Mouse (Mus musculus) CH12.LX (cell line): Measurements from ENCODE around the gene Ncf2. TPM values are rescaled to one million over a fixed set of nuclear protein-coding genes. Genes with fewer than 3 reads are reported as not detected.

Experiments used
- DNase-seq: peaks from one replicate; pipeline ENCODE4 v3.0.0-alpha.2; 2013; ENCODE audit errors: extremely low read depth
- H3K27ac ChIP-seq: 2 replicates; pipeline ENCODE4 v1.5.1; 2012; ENCODE audit warnings: low read depth, mild to moderate bottlenecking, control low read depth, moderate library complexity; ENCODE audit not compliant: insufficient read depth
- H3K27me3 ChIP-seq: replicated peaks from 2 replicates; pipeline ENCODE3; 2012; ENCODE audit warnings: inconsistent platforms
- H3K36me3 ChIP-seq, 2 experiments: replicated peaks in 1 of 2; 2 replicates each; pipeline versions ENCODE3 to v1.6.1; 2012; ENCODE audit warnings: inconsistent platforms in 1 of 2, low read length in 1 of 2, mild to moderate bottlenecking in 1 of 2, mixed read lengths in 1 of 2, moderate library complexity in 1 of 2; ENCODE audit not compliant: control insufficient read depth in 1 of 2, insufficient read depth in 1 of 2
- H3K4me1 ChIP-seq, 2 experiments: 2 replicates each; pipeline ENCODE4 v1.6.1; 2012; ENCODE audit warnings: inconsistent platforms in 1 of 2, moderate library complexity in 1 of 2; ENCODE audit not compliant: insufficient read depth in 2 of 2, control insufficient read depth in 1 of 2
- H3K4me2 ChIP-seq: 2 replicates; pipeline ENCODE4 v1.6.1; 2012; ENCODE audit warnings: low read depth, mild to moderate bottlenecking, control low read depth; ENCODE audit not compliant: poor library complexity, insufficient read depth, severe bottlenecking
- H3K4me3 ChIP-seq, 3 experiments: fragments of 150-350 bp in 1 of 3; sonication (generic) in 1 of 3; replicated peaks in 1 of 3; 2 replicates each; pipeline versions ENCODE3 to v1.5.1; 2011 to 2012; ENCODE audit warnings: low read depth in 2 of 3, low read length in 2 of 3, mild to moderate bottlenecking in 2 of 3, moderate library complexity in 2 of 3, control low read depth in 1 of 3, improper control_type of control experiment in 1 of 3, inconsistent platforms in 1 of 3, mixed read lengths in 1 of 3; ENCODE audit not compliant: poor library complexity in 1 of 3
- H3K79me2 ChIP-seq: replicated peaks from 2 replicates; pipeline ENCODE4 v1.6.1; 2012; ENCODE audit warnings: mild to moderate bottlenecking, moderate library complexity; ENCODE audit not compliant: control insufficient read depth, poor library complexity, insufficient read depth, severe bottlenecking; ENCODE audit errors: extremely low read depth
- H3K9ac ChIP-seq: 2 replicates; pipeline ENCODE4 v1.6.1; 2012; ENCODE audit warnings: low read depth, mild to moderate bottlenecking, control low read depth, moderate library complexity; ENCODE audit not compliant: insufficient read depth
- H3K9me3 ChIP-seq: replicated peaks from 2 replicates; pipeline ENCODE3; 2012; ENCODE audit warnings: low read length, inconsistent platforms, mixed read lengths
- CHD1 ChIP-seq: IDR thresholded peaks from 2 replicates; pipeline ENCODE4 v1.6.1; 2012; ENCODE audit warnings: low read depth, low read length, improper control_type of control experiment, inconsistent platforms
- CHD2 ChIP-seq: IDR thresholded peaks from 2 replicates; pipeline ENCODE4 v1.6.1; 2011; ENCODE audit warnings: low read length, improper control_type of control experiment
- CTCF ChIP-seq, 2 experiments: IDR thresholded peaks in 1 of 2; conservative IDR thresholded peaks in 1 of 2; 2 replicates each; pipeline ENCODE4 v1.5.1; 2011 to 2012; ENCODE audit warnings: low read depth in 2 of 2, low read length in 2 of 2, improper control_type of control experiment in 1 of 2, inconsistent platforms in 1 of 2, mild to moderate bottlenecking in 1 of 2, moderate library complexity in 1 of 2
- E2F4 ChIP-seq: IDR thresholded peaks from 2 replicates; pipeline ENCODE4 v1.6.1; 2011; ENCODE audit warnings: low read depth, low read length, improper control_type of control experiment; ENCODE audit not compliant: insufficient replicate concordance
- GABPA ChIP-seq: IDR thresholded peaks from 2 replicates; pipeline ENCODE4 v1.6.1; 2012; ENCODE audit warnings: low read depth, low read length, improper control_type of control experiment, inconsistent platforms; ENCODE audit not compliant: insufficient replicate concordance
- HCFC1 ChIP-seq: IDR thresholded peaks from 2 replicates; pipeline ENCODE4 v1.6.1; 2012; ENCODE audit warnings: low read depth, mild to moderate bottlenecking, inconsistent platforms, low read length, improper control_type of control experiment
- JUN ChIP-seq: IDR thresholded peaks from 2 replicates; pipeline ENCODE4 v1.6.1; 2011; ENCODE audit warnings: low read depth, mild to moderate bottlenecking, low read length, improper control_type of control experiment, moderate library complexity; ENCODE audit not compliant: insufficient read depth
- JUND ChIP-seq: conservative IDR thresholded peaks from 2 replicates; pipeline ENCODE4 v1.6.1; 2011; ENCODE audit warnings: low read depth, low read length, improper control_type of control experiment
- MEF2A ChIP-seq: IDR thresholded peaks from 2 replicates; pipeline ENCODE4 v1.6.1; 2014; ENCODE audit warnings: low read depth, mild to moderate bottlenecking, inconsistent platforms, low read length, improper control_type of control experiment, borderline replicate concordance
- MXI1 ChIP-seq: IDR thresholded peaks from 2 replicates; pipeline ENCODE4 v1.6.1; 2011; ENCODE audit warnings: mild to moderate bottlenecking, low read depth, low read length, improper control_type of control experiment
- MYC ChIP-seq: IDR thresholded peaks from 2 replicates; pipeline ENCODE4 v1.6.1; 2011; ENCODE audit warnings: low read depth, mild to moderate bottlenecking, improper control_type of control experiment, low read length
- NELFE ChIP-seq: IDR thresholded peaks from 2 replicates; pipeline ENCODE4 v1.6.1; 2011; ENCODE audit warnings: low read depth, low read length, improper control_type of control experiment
- NRF1 ChIP-seq: IDR thresholded peaks from 2 replicates; pipeline ENCODE4 v1.6.1; 2014; ENCODE audit warnings: low read depth, mild to moderate bottlenecking, inconsistent platforms, low read length, improper control_type of control experiment, moderate library complexity
- PAX5 ChIP-seq: IDR thresholded peaks from 2 replicates; pipeline ENCODE4 v1.6.1; 2012; ENCODE audit warnings: low read length, inconsistent platforms, mixed read lengths
- POLR2A ChIP-seq: IDR thresholded peaks from 2 replicates; pipeline ENCODE4 v1.6.1; 2011; ENCODE audit warnings: low read depth, mild to moderate bottlenecking, improper control_type of control experiment, low read length
- POLR2AphosphoS2 ChIP-seq: IDR thresholded peaks from 2 replicates; pipeline ENCODE4 v1.6.1; 2011; ENCODE audit warnings: low read depth, low read length, improper control_type of control experiment
- SIN3A ChIP-seq: IDR thresholded peaks from 2 replicates; pipeline ENCODE4 v1.6.1; 2012; ENCODE audit warnings: low read length, improper control_type of control experiment, inconsistent platforms
- SMC3 ChIP-seq: IDR thresholded peaks from 2 replicates; pipeline ENCODE4 v1.6.1; 2011; ENCODE audit warnings: low read depth, low read length, improper control_type of control experiment
- TBP ChIP-seq: conservative IDR thresholded peaks from 2 replicates; pipeline ENCODE4 v1.6.1; 2011; ENCODE audit warnings: low read depth, low read length, improper control_type of control experiment
- UBTF ChIP-seq: IDR thresholded peaks from 2 replicates; pipeline ENCODE4 v1.6.1; 2012; ENCODE audit warnings: low read depth, mild to moderate bottlenecking, inconsistent platforms, low read length, improper control_type of control experiment, moderate library complexity
- USF1 ChIP-seq: IDR thresholded peaks from 2 replicates; pipeline ENCODE4 v1.6.1; 2014; ENCODE audit warnings: low read depth, mild to moderate bottlenecking, inconsistent platforms, low read length, improper control_type of control experiment
- USF2 ChIP-seq: conservative IDR thresholded peaks from 2 replicates; pipeline ENCODE4 v1.6.1; 2011; ENCODE audit warnings: low read depth, low read length, improper control_type of control experiment
- ZKSCAN1 ChIP-seq: IDR thresholded peaks from 2 replicates; pipeline ENCODE4 v1.6.1; 2012; ENCODE audit warnings: low read depth, inconsistent platforms, low read length, improper control_type of control experiment, borderline replicate concordance
- ZNF384 ChIP-seq: IDR thresholded peaks from 2 replicates; pipeline ENCODE4 v1.6.1; 2012; ENCODE audit warnings: low read depth, low read length, improper control_type of control experiment, inconsistent platforms
- dilution Hi-C: fragments of 300-500 bp; cut with MboI; formaldehyde crosslinking; loops from 2 replicates; pipeline ENCODE4 v1.14.3; 2020; ENCODE audit warnings: low sequenced_read_pairs; ENCODE audit not compliant: extremely low pct_unique_long_range_greater_than_20kb, extremely low pct_ligation_motif_present
- in situ Hi-C: fragments of 300-500 bp; cut with MboI; formaldehyde crosslinking; loops from 3 replicates; pipeline ENCODE4 v1.14.3; 2019; ENCODE audit warnings: low sequenced_read_pairs, low pct_ligation_motif_present, low pct_unique_long_range_greater_than_20kb, mixed read lengths
- polyA plus RNA-seq: library from polyadenylated mRNA; unstranded; fragments of >175 nt; gene quantifications from 2 replicates; pipeline ENCODE4 v1.2.1, GENCODE M21; 2012; ENCODE audit warnings: low read depth; ENCODE audit not compliant: insufficient read length
- total RNA-seq, 2 experiments: library from RNA; depleted of rRNA; stranded (reverse); fragments of 300-350 nt in 1 of 2; fragments of >200 nt in 1 of 2; gene quantifications; 2 replicates each; pipeline ENCODE4 v1.2.3; 2012 to 2014

Gene Ncf2
- total and polyA plus RNA-seq, 3 experiments = 82.6 to 89.9 (median 89.2) TPM

GRCm38 (mm10) chr1:152808392-152808680 lies 8.3 kb downstream of the Ncf2 start:
- H3K27me3 ChIP-seq = no peaks in the 10 kb centered on the region
- H3K36me3 ChIP-seq = peaks cover 19 to 35% of the 10 kb centered on the region in 2 experiments
- H3K9me3 ChIP-seq = no peaks in the 10 kb centered on the region
- peak overlapping the region; percentile 63 to 73 (median 65) for H3K4me3 ChIP-seq
- H3K27ac ChIP-seq = no peak overlapping the region
- dilution Hi-C loops (no loop called here), in situ Hi-C loops (no loop called here)
- H3K9ac ChIP-seq = peak overlapping the region; percentile 92
- peaks cover 19% of the 10 kb centered on the region for H3K79me2 ChIP-seq
- peaks cover 11 to 43% of the 10 kb centered on the region in 2 experiments for H3K4me1 ChIP-seq
- DNase-seq = no peak
- 0 out of 2 replicates have a peak, but pooled peaks have one; percentile 39 for TF ChIP-seq CHD1
- no peak for TF ChIP-seq GABPA
- peak overlapping the region; percentile 69 for H3K4me2 ChIP-seq

GRCm38 (mm10) chr1:152809541-152810252 lies 9.7 kb downstream of the Ncf2 start:
- H3K27me3 ChIP-seq = no peaks in the 10 kb centered on the region
- H3K4me3 ChIP-seq = no peak overlapping the region
- H3K27ac ChIP-seq = no peak overlapping the region
- no peak for DNase-seq
- no peak for TF ChIP-seq POLR2A
- TF ChIP-seq USF1 = no peak
- TF ChIP-seq MXI1 = no peak
- TF ChIP-seq E2F4 = no peak
- no peak for TF ChIP-seq MYC
- peaks cover 19% of the 10 kb centered on the region for H3K79me2 ChIP-seq
- in situ Hi-C loops = no loop called here
- H3K4me2 ChIP-seq = peak overlapping the region; percentile 69; the same call in 1 of the 2 replicates
- H3K36me3 ChIP-seq = peaks cover 29 to 48% of the 10 kb centered on the region in 2 experiments
- peaks cover 13 to 55% of the 10 kb centered on the region in 2 experiments for H3K4me1 ChIP-seq
- dilution Hi-C loops = no loop called here
- no peak overlapping the region for H3K9ac ChIP-seq
- H3K9me3 ChIP-seq = no peaks in the 10 kb centered on the region

GRCm38 (mm10) chr1:152810533-152811439 lies 10.8 kb downstream of the Ncf2 start:
- Histone ChIP-seq H3K9me3 (no peaks in the 10 kb centered on the region), H3K27ac (no peak overlapping the region), H3K4me2 (no peak overlapping the region), H3K4me3 (no peak overlapping the region), H3K79me2 (peaks cover 22% of the 10 kb centered on the region), H3K27me3 (no peaks in the 10 kb centered on the region), H3K36me3 (peaks cover 33 to 58% of the 10 kb centered on the region in 2 experiments), H3K9ac (no peak overlapping the region), H3K4me1 (peaks cover 8 to 58% of the 10 kb centered on the region in 2 experiments; a peak in 3 of 4 replicates)
- dilution Hi-C loops = no loop called here
- in situ Hi-C loops = no loop called here
- DNase-seq = no peak
- TF ChIP-seq POLR2AphosphoS2 (no peak), MXI1 (no peak), E2F4 (no peak), SMC3 (no peak), ZKSCAN1 (no peak), NRF1 (no peak), CHD2 (no peak), JUN (no peak), JUND (no peak), USF2 (no peak), MEF2A (no peak), HCFC1 (no peak), SIN3A (no peak), CTCF (conservative IDR thresholded peaks at IDR 0.05 in 1 of 2, IDR thresholded peaks at IDR 0.05 in 1 of 2; ENCODE audit: low read depth in 2 of 2, low read length in 2 of 2) (no peak), UBTF (no peak), TBP (no peak), ZNF384 (no peak), NELFE (no peak), PAX5 (no peak)
